Mouse (Mus musculus) right cerebral cortex, adult 18-20 months (tissue): ENCODE results near the gene Xrcc5.

Source experiments
- DNase-seq: peaks from one replicate; pipeline ENCODE4 v3.0.0; 2022; ENCODE audit warnings: mixed read lengths

Xrcc5 gene

DNA sequence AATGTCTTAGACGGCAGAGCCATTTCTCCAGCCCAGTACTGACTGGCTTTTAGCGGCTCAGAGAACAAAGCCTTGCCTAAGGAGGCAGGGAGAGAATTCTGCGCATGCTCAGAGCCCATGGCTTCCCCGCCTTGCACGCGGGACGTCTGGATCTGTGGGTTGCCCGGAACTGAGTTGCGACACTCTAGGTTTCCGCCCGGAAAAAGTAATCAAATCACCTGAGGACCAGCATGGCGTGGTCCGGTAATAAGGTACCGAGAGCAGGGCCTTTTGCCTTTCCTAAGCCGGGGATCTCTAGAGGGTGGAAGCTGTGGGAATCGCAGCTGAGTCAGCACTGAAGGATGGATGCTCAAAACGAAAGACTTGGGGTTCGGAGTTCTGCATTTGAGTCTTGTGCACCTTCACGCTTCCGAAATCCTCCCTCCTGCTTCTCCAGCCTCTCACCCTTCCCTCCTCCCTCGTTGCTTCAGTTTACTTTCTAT, at the start of gene Xrcc5:
Xrcc5 (plus strand) TSS at position 105 of the 482 bp plus-strand sequence.
- peak; percentile 95 for DNase-seq

DNA sequence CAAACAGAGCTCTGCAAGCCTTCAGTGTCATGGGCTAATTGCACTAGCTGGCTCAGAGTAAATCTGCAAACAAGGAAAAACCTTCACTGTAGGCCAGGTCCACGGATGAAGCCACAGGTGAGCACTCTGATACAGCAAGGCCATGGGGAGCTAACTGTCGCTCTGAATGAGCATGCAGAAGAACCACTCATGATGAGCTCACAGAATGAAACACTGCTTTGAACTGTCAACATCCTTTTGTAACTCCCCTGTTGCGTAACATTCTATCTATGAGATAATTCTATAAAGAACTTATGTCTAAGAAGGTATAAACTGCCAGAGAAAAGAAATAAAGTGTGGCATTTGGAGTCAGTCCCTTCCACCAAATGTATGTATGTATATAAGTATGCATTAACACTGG, 44.1 kb upstream of the Xrcc5 start:
- DNase-seq: no peak

DNA sequence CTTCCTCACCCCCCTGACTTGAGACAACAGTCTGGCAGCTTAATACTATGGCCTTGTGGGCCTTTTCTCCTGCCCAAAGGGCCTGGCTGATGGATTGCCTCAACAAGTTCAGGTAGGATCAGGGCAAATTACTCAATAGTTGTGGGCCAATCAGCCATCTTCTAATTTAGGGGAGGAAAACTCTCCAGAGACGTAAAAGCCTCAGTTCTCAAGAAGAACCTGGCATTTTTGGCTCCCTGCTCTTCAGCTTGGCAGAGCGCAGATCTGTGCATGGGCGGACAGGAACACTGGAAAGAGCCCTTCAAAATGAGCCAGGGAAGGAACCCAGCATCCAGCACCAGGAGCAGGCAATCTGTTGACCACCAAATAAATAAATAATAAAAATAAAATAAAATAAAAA, 29.1 kb upstream of the Xrcc5 start:
- no peak for DNase-seq

DNA sequence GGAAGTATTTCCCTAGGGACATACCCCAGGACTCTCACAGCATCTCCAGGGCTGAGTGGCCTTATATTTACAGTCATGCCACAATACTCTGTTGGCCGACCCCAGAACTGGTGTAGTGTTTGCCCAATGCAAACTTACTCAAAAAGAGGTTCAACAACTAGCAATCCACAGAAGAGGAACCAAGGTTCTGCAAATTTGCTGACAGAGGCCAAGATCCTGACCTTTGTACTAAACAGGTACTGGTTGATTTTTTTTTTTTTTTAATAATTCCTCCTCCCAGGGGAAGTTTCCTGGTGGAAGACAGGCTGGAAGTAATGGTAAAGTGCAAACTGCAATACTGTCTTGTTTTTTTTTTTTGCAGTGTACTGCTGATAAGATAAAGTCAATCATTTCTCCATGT, 24.6 kb upstream of the Xrcc5 start:
- no peak for DNase-seq

DNA sequence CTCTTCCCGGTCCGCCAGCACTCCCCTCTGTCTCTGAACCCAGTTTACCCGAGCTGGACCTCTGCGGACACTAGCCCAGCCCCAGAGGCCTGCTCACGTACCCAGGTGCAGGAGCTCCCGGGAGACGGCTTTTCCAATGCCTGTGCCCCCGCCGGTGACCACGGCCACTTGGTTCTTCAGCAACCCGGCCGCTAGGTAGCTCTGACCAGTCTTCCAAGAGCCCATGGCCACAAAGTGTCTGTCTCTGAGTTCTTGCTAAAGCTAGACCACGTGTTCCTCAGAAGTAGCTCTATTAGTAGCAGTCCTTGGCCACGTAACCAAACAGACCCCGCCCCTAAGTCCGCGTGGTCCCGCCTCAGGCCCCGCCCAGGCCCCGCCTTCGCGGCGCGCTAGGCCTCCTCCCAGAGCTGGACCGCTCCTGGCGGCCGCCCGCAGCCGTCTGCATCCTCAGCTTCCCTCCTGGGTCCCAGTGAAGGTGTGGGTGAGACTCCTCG, 23.2 kb upstream of the Xrcc5 start, which contains the start of the genes Pecr and Tmem169:
Pecr (minus strand) TSS at position 323 of the 494 bp plus-strand sequence.
Tmem169 (plus strand) TSS at position 378 of the 494 bp plus-strand sequence.
- peak; percentile 95 for DNase-seq

GRCm38 (mm10) chr1:72284539-72284938, 22.7 kb upstream of the Xrcc5 start:
- DNase-seq: peak; percentile 22

GRCm38 (mm10) chr1:72286904-72287303, 20.3 kb upstream of the Xrcc5 start:
- DNase-seq: no peak

DNA sequence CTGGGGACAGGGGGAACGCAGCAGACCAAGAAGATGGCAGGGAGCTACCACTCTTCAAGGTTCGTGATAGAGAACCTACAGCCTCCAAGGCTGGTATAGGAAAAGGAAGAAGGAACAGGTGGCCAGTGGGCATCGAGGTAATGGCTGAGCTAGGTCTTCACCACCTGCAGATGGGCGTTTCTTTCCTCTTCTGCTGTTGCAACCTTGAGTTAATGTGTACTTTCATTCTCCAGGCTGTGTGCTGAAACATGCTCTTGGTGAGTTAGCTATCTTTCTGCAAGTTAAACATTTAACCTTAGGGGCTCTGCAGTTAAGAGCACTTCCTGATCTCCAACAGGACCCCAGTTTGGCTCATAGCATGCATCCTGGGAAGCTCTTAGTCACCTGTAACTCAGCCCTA, 19.3 kb upstream of the Xrcc5 start:
- DNase-seq: no peak

DNA sequence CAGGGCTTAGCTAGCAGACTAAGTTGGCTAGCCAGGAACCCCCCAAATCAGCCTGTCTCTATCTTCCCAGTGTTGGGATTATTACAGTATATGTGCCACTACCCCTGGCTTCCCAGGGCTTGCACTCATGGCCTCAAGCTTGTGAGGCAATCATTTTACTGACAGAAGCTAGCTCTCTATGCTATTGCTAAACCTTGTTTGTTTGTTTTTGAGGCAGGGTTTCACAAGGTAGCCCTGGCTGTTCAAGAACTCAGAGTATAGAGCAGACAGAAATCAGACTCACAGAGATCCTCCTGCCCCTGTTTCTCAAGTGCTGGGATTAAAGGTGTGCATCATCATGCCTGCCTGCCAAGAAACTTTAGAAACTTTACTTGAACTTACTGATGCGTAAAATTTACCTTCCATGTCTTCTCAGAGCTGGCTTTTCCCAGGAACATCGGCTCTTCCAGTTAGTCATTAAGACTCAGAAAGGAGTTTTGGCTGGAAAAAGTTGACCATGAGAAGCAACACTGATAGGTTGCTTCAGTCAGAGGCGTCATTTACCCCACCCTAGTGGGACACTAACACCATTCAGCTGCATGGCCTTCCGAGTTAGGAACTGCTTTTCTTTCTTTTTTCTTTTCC, 18.6 kb upstream of the Xrcc5 start:
- DNase-seq: no peak

DNA sequence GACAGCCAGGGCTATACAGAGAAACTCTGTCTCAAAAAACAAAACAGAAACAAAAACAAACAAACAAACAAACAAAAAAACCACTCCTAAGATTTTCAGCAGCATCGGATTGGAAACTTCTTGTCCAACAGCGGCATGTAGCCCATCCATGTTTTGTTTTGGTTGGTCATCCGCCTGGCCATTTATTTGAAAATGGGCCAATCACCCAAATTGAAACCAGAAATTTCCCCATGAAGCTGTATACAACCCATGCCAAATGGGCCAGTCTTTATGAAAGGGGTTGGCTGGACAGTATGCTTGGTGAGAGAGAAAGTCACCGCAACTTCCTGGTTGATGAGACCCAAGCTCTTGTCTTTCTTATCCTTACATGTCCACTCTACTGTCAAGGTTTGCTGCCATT, 16.3 kb upstream of the Xrcc5 start:
- DNase-seq: no peak

GRCm38 (mm10) chr1:72291421-72291820, 15.8 kb upstream of the Xrcc5 start:
- DNase-seq: no peak

DNA sequence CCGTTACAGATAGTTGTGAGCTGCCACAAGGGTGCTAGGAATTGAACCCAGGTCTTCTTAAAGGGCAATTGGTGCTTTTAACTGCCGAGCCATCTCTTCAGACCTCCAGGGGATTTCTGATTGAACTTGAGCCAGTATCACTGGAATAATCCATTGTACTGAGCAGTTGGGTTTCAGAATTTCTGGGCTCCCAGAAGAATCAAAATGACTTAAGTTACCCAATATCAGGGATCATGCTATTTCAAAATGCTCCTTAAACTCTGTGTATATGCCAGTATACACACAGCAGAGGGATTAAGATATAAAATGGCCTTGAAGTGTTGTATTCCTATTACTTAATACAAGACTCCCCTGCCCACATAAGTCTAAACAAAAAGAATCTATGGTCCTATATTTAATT, 15.3 kb upstream of the Xrcc5 start:
- DNase-seq: no peak

GRCm38 (mm10) chr1:72293869-72294663, 13.2 kb upstream of the Xrcc5 start:
- DNase-seq: no peak

DNA sequence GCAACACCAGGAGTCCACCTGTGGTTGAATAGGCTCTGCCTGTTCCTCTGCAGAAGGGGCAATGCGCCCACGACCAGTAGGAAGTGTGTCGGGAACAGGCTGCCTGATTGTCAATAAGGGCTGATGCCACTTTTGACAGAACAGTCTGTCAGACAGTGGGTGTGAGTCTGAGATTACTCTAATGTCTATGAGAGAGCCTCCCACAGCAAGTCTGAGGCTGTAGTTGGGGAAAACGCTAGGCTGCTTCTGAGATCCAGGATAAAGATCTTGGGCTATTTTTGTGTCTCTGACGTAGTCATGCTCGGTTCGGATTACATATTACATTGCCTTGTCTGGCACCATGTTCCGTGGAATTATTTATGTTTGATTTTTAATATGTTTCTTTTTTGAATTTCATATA, 11.5 kb upstream of the Xrcc5 start:
- no peak for DNase-seq

DNA sequence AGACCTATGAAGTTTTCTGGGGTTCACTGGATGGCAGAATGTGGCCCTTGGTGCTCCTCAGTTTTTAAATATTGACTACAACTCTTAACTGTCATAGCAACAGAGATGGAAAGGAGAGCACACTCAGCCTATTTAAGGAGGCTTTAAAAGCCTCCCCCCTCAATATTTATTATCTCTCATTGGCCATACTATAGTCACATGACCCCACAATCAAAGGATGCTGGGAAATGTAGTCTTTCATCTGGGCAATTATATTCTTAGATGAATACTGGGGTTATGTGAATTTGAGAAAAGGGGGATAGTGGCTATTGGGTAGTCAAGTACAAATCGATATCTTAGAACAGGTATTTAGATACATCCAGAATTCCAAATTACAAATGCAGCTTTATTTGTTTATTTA, 5.4 kb upstream of the Xrcc5 start:
- no peak for DNase-seq

DNA sequence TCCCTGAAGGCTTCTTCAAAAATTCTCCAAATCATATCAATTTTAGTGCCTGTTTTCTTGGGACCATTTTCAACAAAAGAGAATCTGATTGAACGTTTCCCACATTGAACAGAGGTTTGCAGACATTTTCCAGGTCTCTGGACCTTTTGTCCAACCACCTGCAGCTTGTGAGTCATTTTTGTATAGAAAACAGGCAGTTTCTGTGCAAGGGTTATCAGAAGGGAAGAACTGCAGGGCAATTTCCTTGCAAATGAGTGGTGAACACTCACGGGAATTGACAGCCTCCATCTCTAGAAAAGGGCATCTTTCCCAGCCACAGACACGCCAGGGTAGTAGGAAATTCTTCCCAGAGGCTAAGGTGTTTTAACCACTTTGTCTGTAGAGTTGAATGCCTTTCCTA, 980 bp upstream of the Xrcc5 start:
- DNase-seq: no peak

DNA sequence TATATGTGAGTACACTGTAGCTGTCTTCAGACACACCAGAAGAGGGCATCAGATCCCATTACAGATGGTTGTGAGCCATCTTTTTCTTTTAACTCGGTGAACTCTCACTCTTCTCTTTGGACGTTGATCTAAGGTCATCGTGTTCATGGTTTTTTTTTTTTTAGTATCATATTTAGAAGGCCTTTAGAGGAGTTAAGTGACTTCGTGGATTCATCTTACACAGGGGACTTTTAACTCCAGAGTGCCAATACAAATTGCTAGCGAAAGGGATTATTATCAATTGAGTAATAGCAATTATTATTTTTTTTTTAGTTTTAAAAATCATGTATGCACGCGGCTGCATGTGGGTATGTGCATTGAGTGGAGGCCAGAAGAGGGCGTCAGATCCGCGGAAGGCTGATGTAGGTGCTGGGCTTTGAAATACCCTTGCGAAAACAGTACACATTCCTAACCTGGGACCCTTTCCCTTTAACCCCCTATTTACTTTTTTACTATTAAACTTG, 491 bp upstream of the Xrcc5 start:
- peak; percentile 21 for DNase-seq

DNA sequence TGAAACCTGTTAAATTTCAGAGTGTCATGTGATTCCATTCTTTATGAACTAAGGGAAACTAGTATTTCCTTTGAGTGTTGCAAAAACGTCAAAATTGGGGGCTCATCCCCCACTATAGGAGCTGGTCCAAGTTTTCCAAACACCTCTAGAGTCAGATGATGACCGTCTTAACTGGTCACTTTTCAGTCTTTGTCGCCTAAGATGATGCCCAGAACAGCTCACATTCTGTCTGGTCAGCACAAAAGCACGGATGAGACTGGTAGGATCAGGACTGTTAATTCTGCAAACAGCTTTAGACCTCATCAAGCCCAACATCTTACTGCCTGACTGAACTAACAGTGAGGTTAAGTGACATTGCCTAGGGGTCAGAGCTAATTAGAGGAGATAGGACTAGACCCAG, 1.7 kb downstream of the Xrcc5 start:
- DNase-seq: no peak

DNA sequence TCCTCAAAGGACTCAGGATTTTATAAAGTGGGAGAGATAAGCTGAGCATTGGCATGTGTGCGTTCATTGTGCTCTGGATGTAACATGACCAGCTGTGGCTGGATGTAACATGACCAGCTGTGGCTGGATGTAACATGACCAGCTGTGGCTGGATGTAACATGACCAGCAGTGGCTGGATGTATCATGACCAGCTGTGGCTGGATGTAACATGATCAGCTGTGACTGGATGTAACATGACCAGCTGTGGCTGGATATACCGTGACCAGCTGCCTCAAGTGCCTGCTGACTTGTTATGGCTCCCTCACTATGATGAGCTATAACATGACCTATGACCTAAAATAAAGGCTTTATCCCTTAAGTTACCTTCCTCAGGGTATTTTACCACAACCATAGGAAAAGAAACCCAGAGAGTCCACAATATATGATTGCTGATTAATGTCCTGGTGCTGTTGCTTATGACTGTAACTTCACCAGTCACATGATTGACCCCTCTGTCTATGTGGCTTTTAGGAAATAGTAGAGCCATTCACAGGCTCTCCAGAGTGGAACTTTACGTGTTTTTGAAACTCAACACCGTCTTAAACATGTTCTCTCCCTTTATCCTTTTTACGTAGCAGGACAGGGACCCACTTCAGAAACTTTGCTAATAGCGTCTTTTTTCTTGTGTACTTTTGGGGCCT, 2.7 kb downstream of the Xrcc5 start:
- no peak for DNase-seq

- no peak for DNase-seq
Observed at GRCm38 (mm10) chr1:72312701-72313398, 5.6 kb downstream of the Xrcc5 start.

DNA sequence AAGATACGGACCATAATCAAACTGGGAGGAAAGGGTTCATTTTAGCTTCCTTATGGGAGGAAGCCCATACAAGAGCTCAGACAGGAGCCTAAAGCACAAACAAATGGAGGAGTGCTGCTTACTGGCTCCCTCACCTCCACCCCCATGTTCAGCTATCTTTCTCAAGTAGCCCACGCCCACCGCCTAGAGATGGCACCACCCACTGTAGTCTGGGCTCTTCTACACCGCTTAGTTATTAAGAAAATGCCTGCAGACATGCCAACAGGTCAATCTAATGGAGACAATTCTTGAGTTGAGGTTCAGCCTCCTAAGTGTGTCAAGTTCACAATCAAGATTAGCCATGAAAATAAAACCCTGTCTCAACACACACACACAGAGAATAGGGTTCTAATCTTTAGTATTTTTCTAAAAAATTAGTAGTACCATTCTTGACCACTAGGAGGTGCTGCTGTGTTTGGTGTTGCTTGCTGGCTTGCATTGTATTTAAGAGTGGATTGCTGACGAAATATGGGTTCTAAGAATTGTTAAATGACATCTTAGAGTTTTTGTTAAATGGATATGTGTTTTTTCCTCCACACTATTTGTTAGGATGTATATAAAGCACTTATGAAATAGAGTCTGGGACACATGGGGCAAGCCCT, 6.3 kb downstream of the Xrcc5 start:
- DNase-seq: no peak

DNA sequence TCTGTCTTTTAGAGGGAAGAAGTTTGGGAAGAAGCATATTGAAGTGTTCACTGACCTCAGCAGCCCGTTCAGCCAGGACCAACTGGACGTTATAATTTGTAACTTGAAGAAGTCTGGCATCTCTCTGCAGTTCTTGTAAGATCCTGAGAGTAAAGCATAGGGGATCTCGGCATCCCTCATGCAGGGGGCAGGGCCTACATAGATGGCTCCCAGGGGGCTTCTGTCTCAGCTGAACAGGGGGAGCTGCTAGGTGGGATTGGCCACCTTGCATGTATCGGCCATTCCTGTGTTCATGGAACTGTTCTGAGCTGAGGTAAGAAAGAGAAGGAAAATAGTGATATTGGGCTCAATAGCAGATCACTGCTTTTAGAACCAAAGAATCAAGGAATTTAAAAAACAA, 8.2 kb downstream of the Xrcc5 start:
- no peak for DNase-seq
